Mouse (Mus musculus): ENCODE measurements around the gene S100a5.

S100a5 gene

GRCm38 (mm10) chr3:90626266-90627021, 18.1 kb downstream of the S100a5 start:
- no peak for DNase-seq (ENCODE audit: low read depth, low spot score)

- DNase-seq (ENCODE audit: low read depth, low spot score): no peak
Measured at GRCm38 (mm10) chr3:90627366-90627765, 19.0 kb downstream of the S100a5 start.

- no peak for DNase-seq (ENCODE audit: low read depth, low spot score)
Measured at GRCm38 (mm10) chr3:90627807-90628206, 19.5 kb downstream of the S100a5 start.

- no peak for DNase-seq (ENCODE audit: low read depth, low spot score)
Measured at GRCm38 (mm10) chr3:90629298-90629697, 21.0 kb downstream of the S100a5 start.

- DNase-seq (ENCODE audit: low read depth, low spot score): no peak
Measured at GRCm38 (mm10) chr3:90631984-90632383, 23.7 kb downstream of the S100a5 start.

GRCm38 (mm10) chr3:90638511-90639275, 30.4 kb downstream of the S100a5 start:
- no peak for DNase-seq (ENCODE audit: low read depth, low spot score)

GRCm38 (mm10) chr3:90639511-90640154, 31.3 kb downstream of the S100a5 start:
- DNase-seq (ENCODE audit: low read depth, low spot score): no peak

- DNase-seq (ENCODE audit: low read depth, low spot score): no peak
Measured at GRCm38 (mm10) chr3:90640981-90641380, 32.7 kb downstream of the S100a5 start.

GRCm38 (mm10) chr3:90644220-90644619, 35.9 kb downstream of the S100a5 start:
- DNase-seq (ENCODE audit: low read depth, low spot score): no peak

- DNase-seq (ENCODE audit: low read depth, low spot score): no peak
Measured at GRCm38 (mm10) chr3:90647291-90647690, 39.0 kb downstream of the S100a5 start.

GRCm38 (mm10) chr3:90648981-90649380, 40.7 kb downstream of the S100a5 start:
- no peak for DNase-seq (ENCODE audit: low read depth, low spot score)

GRCm38 (mm10) chr3:90649832-90650231, 41.5 kb downstream of the S100a5 start:
- DNase-seq (ENCODE audit: low read depth, low spot score): no peak

- peak; percentile 34 for DNase-seq (ENCODE audit: low read depth, low spot score)
Measured at GRCm38 (mm10) chr3:90652878-90653508, 44.7 kb downstream of the S100a5 start.

- no peak for DNase-seq (ENCODE audit: low read depth, low spot score)
Measured at GRCm38 (mm10) chr3:90653717-90654116, 45.4 kb downstream of the S100a5 start, which contains the start of gene S100a7a. TSS of gene S100a7a (plus strand) at chr3:90654017.

- DNase-seq (ENCODE audit: low read depth, low spot score): no peak
Measured at GRCm38 (mm10) chr3:90657405-90657804, 49.1 kb downstream of the S100a5 start.

GRCm38 (mm10) chr3:90659364-90660044, 51.2 kb downstream of the S100a5 start:
- DNase-seq (ENCODE audit: low read depth, low spot score): no peak
